Mouse (Mus musculus): ENCODE results near the gene B230217C12Rik. TPM values are rescaled to one million over a fixed set of nuclear protein-coding genes. Genes with fewer than 3 reads are reported as not detected.
"Not testable (repeated sequence)": the region's sequence is repeated elsewhere in the genome, so short reads cannot be mapped to it uniquely, and the experiment has no call there.

B230217C12Rik gene
- polyA plus RNA-seq, 1 experiment from 2014 or later = 3.4 TPM

- no peaks in the 10 kb centered on the region for H3K9me3 ChIP-seq (ENCODE audit: control insufficient read depth, low read length)
These were observed 24.8 kb downstream of the B230217C12Rik start for GRCm38 (mm10) chr11:97865421-97865820.

GRCm38 (mm10) chr11:97866091-97866888 is 25.7 kb downstream of the B230217C12Rik start:
- H3K9me3 ChIP-seq (ENCODE audit: control insufficient read depth, low read length) = no peaks in the 10 kb centered on the region
- H3K9ac ChIP-seq (ENCODE audit: low read length) = no peak overlapping the region
- H3K36me3 ChIP-seq (ENCODE audit: control insufficient read depth, insufficient read depth, low read length) = no peaks in the 10 kb centered on the region
- no peak overlapping the region for H3K4me3 ChIP-seq (ENCODE audit: low read length)
- WGBS = 85% methylated on average over 3 of the region's 3 CpGs
- no peaks in the 10 kb centered on the region for H3K4me1 ChIP-seq (replicated peaks; ENCODE audit: control insufficient read depth, insufficient read depth, low read length)
- no peak overlapping the region for H3K4me2 ChIP-seq (ENCODE audit: low read depth, low read length)
- H3K27ac ChIP-seq (ENCODE audit: low read length) = no peak overlapping the region
- no peak for ATAC-seq (ENCODE audit: low read depth)
- H3K27me3 ChIP-seq (ENCODE audit: control insufficient read depth, insufficient read depth, low read depth, low read length) = no peaks in the 10 kb centered on the region

More at GRCm38 (mm10) chr11:97865421-97865820, 24.8 kb downstream of the B230217C12Rik start:
- no peaks in the 10 kb centered on the region for H3K36me3 ChIP-seq (ENCODE audit: control insufficient read depth, insufficient read depth, low read length)
- H3K4me3 ChIP-seq (ENCODE audit: low read length) = no peak overlapping the region
- H3K4me2 ChIP-seq (ENCODE audit: low read depth, low read length) = no peak overlapping the region
- H3K27me3 ChIP-seq (ENCODE audit: control insufficient read depth, insufficient read depth, low read depth, low read length) = no peaks in the 10 kb centered on the region
- H3K27ac ChIP-seq (ENCODE audit: low read length) = no peak overlapping the region
- H3K4me1 ChIP-seq (replicated peaks; ENCODE audit: control insufficient read depth, insufficient read depth, low read length) = no peaks in the 10 kb centered on the region
- H3K9ac ChIP-seq (ENCODE audit: low read length) = no peak overlapping the region
- WGBS = 85% methylated on average over 5 of the region's 5 CpGs
- no peak for ATAC-seq (ENCODE audit: low read depth)

GRCm38 (mm10) chr11:97867591-97867990 is 27.0 kb downstream of the B230217C12Rik start:
- ATAC-seq (ENCODE audit: low read depth) = no peak
- Histone ChIP-seq H3K36me3 (ENCODE audit: control insufficient read depth, insufficient read depth, low read length) (no peaks in the 10 kb centered on the region), H3K27me3 (ENCODE audit: control insufficient read depth, insufficient read depth, low read depth, low read length) (no peaks in the 10 kb centered on the region), H3K27ac (ENCODE audit: low read length) (no peak overlapping the region), H3K9me3 (ENCODE audit: control insufficient read depth, low read length) (no peaks in the 10 kb centered on the region), H3K4me2 (ENCODE audit: low read depth, low read length) (no peak overlapping the region), H3K4me3 (ENCODE audit: low read length) (no peak overlapping the region), H3K4me1 (replicated peaks; ENCODE audit: control insufficient read depth, insufficient read depth, low read length) (no peaks in the 10 kb centered on the region), H3K9ac (ENCODE audit: low read length) (no peak overlapping the region)
- 86% methylated on average over 3 of the region's 3 CpGs for WGBS

GRCm38 (mm10) chr11:97872378-97872777 is 31.8 kb downstream of the B230217C12Rik start:
- H3K36me3 ChIP-seq (ENCODE audit: control insufficient read depth, insufficient read depth, low read length); H3K4me1 ChIP-seq (replicated peaks; ENCODE audit: control insufficient read depth, insufficient read depth, low read length); H3K4me2 ChIP-seq (ENCODE audit: low read depth, low read length); H3K4me3 ChIP-seq (ENCODE audit: low read length); H3K27me3 ChIP-seq (ENCODE audit: control insufficient read depth, insufficient read depth, low read depth, low read length); ATAC-seq (ENCODE audit: low read depth); H3K9me3 ChIP-seq (ENCODE audit: control insufficient read depth, low read length); H3K9ac ChIP-seq (ENCODE audit: low read length); H3K27ac ChIP-seq (ENCODE audit: low read length): not testable (repeated sequence)
- WGBS = 79% methylated on average over 5 of the region's 5 CpGs

- H3K4me3 ChIP-seq (ENCODE audit: low read length) = no peak overlapping the region
- H3K27me3 ChIP-seq (ENCODE audit: control insufficient read depth, insufficient read depth, low read depth, low read length) = no peaks in the 10 kb centered on the region
- no peaks in the 10 kb centered on the region for H3K36me3 ChIP-seq (ENCODE audit: control insufficient read depth, insufficient read depth, low read length)
- no peak overlapping the region for H3K4me2 ChIP-seq (ENCODE audit: low read depth, low read length)
- no peaks in the 10 kb centered on the region for H3K9me3 ChIP-seq (ENCODE audit: control insufficient read depth, low read length)
- ATAC-seq (ENCODE audit: low read depth) = no peak
- H3K9ac ChIP-seq (ENCODE audit: low read length) = no peak overlapping the region
- H3K4me1 ChIP-seq (replicated peaks; ENCODE audit: control insufficient read depth, insufficient read depth, low read length) = no peaks in the 10 kb centered on the region
- H3K27ac ChIP-seq (ENCODE audit: low read length) = no peak overlapping the region
- WGBS = 73% methylated on average over 1 of the region's 1 CpGs
These were observed 33.8 kb downstream of the B230217C12Rik start for GRCm38 (mm10) chr11:97874396-97874795.

- 60% methylated on average over 2 of the region's 2 CpGs for WGBS
- Histone ChIP-seq H3K27me3 (ENCODE audit: control insufficient read depth, insufficient read depth, low read depth, low read length) (no peaks in the 10 kb centered on the region), H3K36me3 (ENCODE audit: control insufficient read depth, insufficient read depth, low read length) (no peaks in the 10 kb centered on the region), H3K9ac (ENCODE audit: low read length) (no peak overlapping the region), H3K4me3 (ENCODE audit: low read length) (no peak overlapping the region), H3K4me1 (replicated peaks; ENCODE audit: control insufficient read depth, insufficient read depth, low read length) (no peaks in the 10 kb centered on the region), H3K4me2 (ENCODE audit: low read depth, low read length) (no peak overlapping the region), H3K9me3 (ENCODE audit: control insufficient read depth, low read length) (no peaks in the 10 kb centered on the region), H3K27ac (ENCODE audit: low read length) (no peak overlapping the region)
- ATAC-seq (ENCODE audit: low read depth) = no peak
These were observed 36.8 kb downstream of the B230217C12Rik start for GRCm38 (mm10) chr11:97877341-97877740.

GRCm38 (mm10) chr11:97880362-97880761 is 39.8 kb downstream of the B230217C12Rik start:
- Histone ChIP-seq H3K9ac (ENCODE audit: low read length) (no peak overlapping the region), H3K36me3 (ENCODE audit: control insufficient read depth, insufficient read depth, low read length) (no peaks in the 10 kb centered on the region), H3K4me2 (ENCODE audit: low read depth, low read length) (no peak overlapping the region), H3K27me3 (ENCODE audit: control insufficient read depth, insufficient read depth, low read depth, low read length) (no peaks in the 10 kb centered on the region), H3K4me1 (replicated peaks; ENCODE audit: control insufficient read depth, insufficient read depth, low read length) (no peaks in the 10 kb centered on the region), H3K9me3 (ENCODE audit: control insufficient read depth, low read length) (no peaks in the 10 kb centered on the region), H3K4me3 (ENCODE audit: low read length) (no peak overlapping the region), H3K27ac (ENCODE audit: low read length) (no peak overlapping the region)
- 90% methylated on average over 4 of the region's 4 CpGs for WGBS
- no peak for ATAC-seq (ENCODE audit: low read depth)

- Histone ChIP-seq H3K4me1 (replicated peaks; ENCODE audit: control insufficient read depth, insufficient read depth, low read length) (no peaks in the 10 kb centered on the region), H3K4me3 (ENCODE audit: low read length) (peak overlapping the region; percentile 69), H3K27ac (ENCODE audit: low read length) (peak overlapping the region; percentile 92), H3K9me3 (ENCODE audit: control insufficient read depth, low read length) (no peaks in the 10 kb centered on the region), H3K27me3 (ENCODE audit: control insufficient read depth, insufficient read depth, low read depth, low read length) (no peaks in the 10 kb centered on the region), H3K9ac (ENCODE audit: low read length) (peak overlapping the region; percentile 67), H3K36me3 (ENCODE audit: control insufficient read depth, insufficient read depth, low read length) (no peaks in the 10 kb centered on the region), H3K4me2 (ENCODE audit: low read depth, low read length) (peak overlapping the region; percentile 67)
- 6% methylated on average over 26 of the region's 26 CpGs for WGBS
- peak; percentile 51 for ATAC-seq (ENCODE audit: low read depth)
These were observed 43.0 kb downstream of the B230217C12Rik start for GRCm38 (mm10) chr11:97883542-97883917.

- no peaks in the 10 kb centered on the region for H3K36me3 ChIP-seq (ENCODE audit: control insufficient read depth, insufficient read depth, low read length)
- no peaks in the 10 kb centered on the region for H3K9me3 ChIP-seq (ENCODE audit: control insufficient read depth, low read length)
- no peaks in the 10 kb centered on the region for H3K4me1 ChIP-seq (replicated peaks; ENCODE audit: control insufficient read depth, insufficient read depth, low read length)
- H3K4me3 ChIP-seq (ENCODE audit: low read length) = peak within 1 kb of the TSS; percentile 69
- peak within 1 kb of the TSS; percentile 67 for H3K9ac ChIP-seq (ENCODE audit: low read length)
- peak within 1 kb of the TSS; percentile 67 for H3K4me2 ChIP-seq (ENCODE audit: low read depth, low read length)
- H3K27ac ChIP-seq (ENCODE audit: low read length) = peak within 1 kb of the TSS; percentile 92
- ATAC-seq (ENCODE audit: low read depth) = peak; percentile 97
- 0% methylated on average over 37 of the region's 37 CpGs for WGBS
- H3K27me3 ChIP-seq (ENCODE audit: control insufficient read depth, insufficient read depth, low read depth, low read length) = no peaks in the 10 kb centered on the region
These were observed 43.5 kb downstream of the B230217C12Rik start, which contains the start of gene Fbxo47 for GRCm38 (mm10) chr11:97883918-97884600. Fbxo47 (minus strand) TSS chr11:97884154.

Data from lung, embryonic 16.5 days (tissue).